Mouse (Mus musculus) E14TG2a.4 (cell line): ENCODE results near the gene Rplp2.

Experiments used
- CTCF ChIP-seq: conservative IDR thresholded peaks from 2 replicates; pipeline ENCODE4 v1.5.1; 2014; ENCODE audit warnings: low read length
- POU5F1 ChIP-seq: IDR thresholded peaks from 2 replicates; pipeline ENCODE4 v1.6.1; 2014; ENCODE audit warnings: low read length, borderline replicate concordance

GRCm38 (mm10) chr7:141426948-141427730 lies 20.0 kb upstream of the Rplp2 start:
- TF ChIP-seq CTCF: no peak
- no peak for TF ChIP-seq POU5F1
